Mouse (Mus musculus): ENCODE measurements around the gene Olfr924. TPM values are rescaled to one million over a fixed set of nuclear protein-coding genes. Genes with fewer than 3 reads are reported as not detected.

Olfr924 gene
- polyA plus RNA-seq, 1 experiment from 2014 or later, result not detected

Other genes starting within 250 kb of the Olfr924 start
- gene Olfr914, start 239.3 kb upstream of the Olfr924 start, polyA plus RNA-seq (2015; fragmentation: Nextera tagmentation; extraction: Ambion mirVana), result not detected in 2 replicates
- not detected in 2 replicates for gene Olfr916, start 184.6 kb upstream of the Olfr924 start, polyA plus RNA-seq (2015; fragmentation: Nextera tagmentation; extraction: Ambion mirVana)
- not detected in 2 replicates for gene Olfr917, start 178.6 kb upstream of the Olfr924 start, polyA plus RNA-seq (2015; fragmentation: Nextera tagmentation; extraction: Ambion mirVana)
- not detected in 2 replicates for gene Olfr918, start 169.8 kb upstream of the Olfr924 start, polyA plus RNA-seq (2015; fragmentation: Nextera tagmentation; extraction: Ambion mirVana)
- not detected in 2 replicates for gene Olfr919, start 140.8 kb upstream of the Olfr924 start, polyA plus RNA-seq (2015; fragmentation: Nextera tagmentation; extraction: Ambion mirVana)
- gene Vwa5a, start 126.2 kb upstream of the Olfr924 start, polyA plus RNA-seq (2015; fragmentation: Nextera tagmentation; extraction: Ambion mirVana), result 15.4 and 16.3 TPM in 2 replicates
- gene Olfr920, start 92.2 kb upstream of the Olfr924 start, polyA plus RNA-seq (2015; fragmentation: Nextera tagmentation; extraction: Ambion mirVana), result 0.04 TPM in 1 of 2 replicates, not detected in the other
- not detected in 2 replicates for gene Olfr921, start 71.4 kb upstream of the Olfr924 start, polyA plus RNA-seq (2015; fragmentation: Nextera tagmentation; extraction: Ambion mirVana)
- gene Olfr922, start 29.8 kb upstream of the Olfr924 start, polyA plus RNA-seq (2015; fragmentation: Nextera tagmentation; extraction: Ambion mirVana), result not detected in 2 replicates
- not detected in 2 replicates for gene Olfr923, start 17.9 kb upstream of the Olfr924 start, polyA plus RNA-seq (2015; fragmentation: Nextera tagmentation; extraction: Ambion mirVana)
- gene Olfr26, start 10.6 kb downstream of the Olfr924 start, polyA plus RNA-seq (2015; fragmentation: Nextera tagmentation; extraction: Ambion mirVana), result not detected in 2 replicates
- gene Olfr926, start 32.7 kb downstream of the Olfr924 start, polyA plus RNA-seq (2015; fragmentation: Nextera tagmentation; extraction: Ambion mirVana), result not detected in 2 replicates
- gene Olfr930, start 85.4 kb downstream of the Olfr924 start, polyA plus RNA-seq (2015; fragmentation: Nextera tagmentation; extraction: Ambion mirVana), result not detected in 2 replicates
- not detected in 2 replicates for gene Olfr933, start 127.9 kb downstream of the Olfr924 start, polyA plus RNA-seq (2015; fragmentation: Nextera tagmentation; extraction: Ambion mirVana)
- gene Olfr934, start 143.9 kb downstream of the Olfr924 start, polyA plus RNA-seq (2015; fragmentation: Nextera tagmentation; extraction: Ambion mirVana), result not detected in 2 replicates
- gene Olfr935, start 155.2 kb downstream of the Olfr924 start, polyA plus RNA-seq (2015; fragmentation: Nextera tagmentation; extraction: Ambion mirVana), result not detected in 2 replicates
- gene Olfr146, start 178.9 kb downstream of the Olfr924 start, polyA plus RNA-seq (2015; fragmentation: Nextera tagmentation; extraction: Ambion mirVana), result not detected in 2 replicates
- not detected in 2 replicates for gene Olfr937, start 220.5 kb downstream of the Olfr924 start, polyA plus RNA-seq (2015; fragmentation: Nextera tagmentation; extraction: Ambion mirVana)
- not detected in 2 replicates for gene Olfr938, start 234.4 kb downstream of the Olfr924 start, polyA plus RNA-seq (2015; fragmentation: Nextera tagmentation; extraction: Ambion mirVana)